Mouse (Mus musculus) kidney, postnatal 36 days (tissue): ENCODE measurements around the gene Adam17.
"Not testable (repeated sequence)": the region's sequence is repeated elsewhere in the genome, so short reads cannot be mapped to it uniquely, and the experiment has no call there.

Source experiments
- DNase-seq, 2 experiments: peaks; one replicate each; pipeline ENCODE4 v3.0.0; 2021 to 2022; ENCODE audit warnings: mixed read lengths in 2 of 2

Adam17 gene

DNA sequence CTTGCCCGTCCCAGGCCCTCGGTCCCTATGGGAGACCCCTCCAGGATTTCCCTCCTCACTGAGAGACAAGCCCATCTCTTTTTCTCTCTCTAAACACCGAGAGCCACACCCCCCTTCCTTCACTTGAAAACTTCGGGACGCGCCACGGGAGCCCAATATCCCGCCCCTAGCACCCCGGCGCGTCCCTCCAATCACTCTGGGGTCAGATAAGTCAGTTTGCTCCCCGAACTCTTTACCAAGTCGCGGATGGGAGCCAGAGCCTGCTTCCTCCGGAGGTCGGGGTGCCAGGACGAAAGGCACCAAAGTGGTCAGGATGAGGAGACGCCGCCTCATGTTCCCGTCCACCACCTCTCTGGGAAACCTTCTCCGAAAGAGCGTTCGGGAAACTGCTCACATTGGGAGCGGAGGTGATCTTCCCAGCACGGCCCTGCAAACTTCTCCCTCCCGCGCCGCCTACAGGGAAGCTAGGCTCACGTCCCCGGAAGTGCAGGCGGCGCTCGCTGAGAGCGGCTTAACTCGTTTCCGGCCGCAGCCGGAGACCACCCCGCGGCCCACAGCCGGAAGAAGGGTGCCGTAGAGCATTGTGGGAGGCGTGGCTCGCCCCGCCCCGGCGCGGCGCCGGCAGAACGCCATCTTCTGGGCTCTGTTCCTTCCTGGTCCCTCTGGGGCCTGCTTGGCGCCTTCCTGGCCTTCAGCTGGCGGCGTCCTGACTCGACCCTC, at the start of gene Adam17:
Gene Adam17, minus strand, starts transcription at position 533 of the 720 bp plus-strand sequence.
- DNase-seq: peak; percentile 96 to 97

DNA sequence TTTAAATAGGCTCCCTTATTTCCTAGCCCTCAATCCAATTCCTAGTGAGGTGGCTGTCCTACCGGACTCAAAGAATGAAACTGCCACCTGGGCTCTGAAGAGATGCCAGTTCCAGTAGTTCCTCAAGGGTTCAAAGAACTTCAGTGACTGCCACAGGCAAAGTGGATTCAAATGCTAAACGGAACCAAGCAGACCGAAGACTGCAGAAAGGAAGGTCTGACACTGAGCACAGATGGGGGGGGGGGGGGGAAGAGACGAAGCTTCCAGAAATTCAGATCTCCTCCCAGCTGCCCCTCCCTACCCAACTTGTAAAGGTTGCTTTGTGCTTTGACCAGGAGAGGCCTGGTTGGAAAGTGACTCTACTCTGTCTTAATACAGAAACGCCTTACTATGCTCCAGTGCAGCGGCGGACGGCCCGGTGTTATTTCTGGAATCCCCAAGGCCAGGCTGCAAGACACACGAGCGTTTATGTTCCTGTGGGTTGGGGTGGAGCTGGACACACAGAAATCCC, 45.2 kb upstream of the Adam17 start:
- DNase-seq: no peak

DNA sequence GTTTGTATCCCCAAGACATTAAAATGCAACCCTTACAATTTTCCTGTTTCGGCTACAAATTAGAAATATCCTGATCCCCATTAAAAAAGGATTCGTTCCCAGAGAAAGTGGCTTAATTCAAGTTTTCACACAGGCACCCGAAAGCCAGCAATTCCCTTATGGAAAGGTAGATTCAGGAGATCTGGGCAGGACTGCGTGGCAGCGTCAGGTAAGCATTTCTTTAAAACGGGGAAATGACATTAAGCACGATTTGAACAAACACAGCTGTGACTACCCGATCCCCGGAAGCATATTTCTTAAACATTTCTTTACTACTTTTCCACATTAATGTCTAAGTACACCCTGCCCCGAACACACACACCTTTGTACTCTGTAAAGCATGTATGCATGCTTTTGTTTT, 44.7 kb upstream of the Adam17 start:
- DNase-seq: no peak

DNA sequence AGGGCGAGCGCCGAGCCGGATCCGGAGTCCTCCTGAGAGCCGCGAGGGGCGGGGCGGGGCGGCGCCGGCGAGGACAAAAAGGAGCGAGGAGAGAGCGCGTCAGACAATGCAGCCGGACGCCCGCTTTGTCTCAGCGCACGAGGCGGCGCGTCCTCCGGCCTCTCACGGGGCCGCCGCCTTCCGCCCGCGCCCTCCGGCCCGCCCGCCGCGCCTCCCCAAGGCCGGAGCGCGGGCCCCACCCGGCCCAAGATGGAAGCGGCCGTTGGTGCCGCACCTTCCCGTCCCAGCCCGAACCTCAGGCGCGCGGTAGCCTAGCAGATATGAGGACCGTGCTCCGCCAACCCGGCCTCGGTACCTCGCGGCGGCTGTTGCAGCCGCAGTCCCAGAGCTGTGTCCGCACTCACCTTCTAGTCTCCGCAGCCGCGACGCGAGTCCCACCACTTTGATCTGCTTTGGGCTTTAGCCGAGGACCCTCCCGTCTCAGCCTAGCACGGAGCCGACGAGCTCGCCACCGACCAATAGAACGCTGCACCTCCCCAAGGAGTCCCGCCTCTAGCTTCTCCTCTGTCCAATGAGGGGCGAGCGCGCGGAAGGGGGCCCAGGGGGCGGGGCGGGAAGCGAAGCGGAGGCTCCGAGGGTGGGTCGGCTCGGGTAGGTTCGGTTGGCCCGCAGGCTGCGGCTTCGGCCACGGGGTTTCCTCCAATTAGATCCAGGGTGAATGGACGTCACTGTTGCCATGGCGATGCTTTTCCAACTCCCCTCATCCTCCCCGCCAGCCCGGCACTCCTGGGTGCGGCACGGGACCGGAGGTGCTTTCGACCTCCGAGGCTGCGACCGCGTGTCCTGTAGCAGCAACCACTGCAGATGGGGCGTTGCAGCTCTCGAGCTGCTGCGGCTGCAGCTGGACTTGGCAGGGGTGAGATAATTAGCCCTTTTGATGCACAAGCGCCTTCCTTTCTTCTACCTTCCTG, 44.0 kb upstream of the Adam17 start, which contains the start of gene Ywhaq:
Gene Ywhaq, minus strand, starts transcription at position 538 of the 971 bp plus-strand sequence.
- DNase-seq: peak; percentile 98 to 99

DNA sequence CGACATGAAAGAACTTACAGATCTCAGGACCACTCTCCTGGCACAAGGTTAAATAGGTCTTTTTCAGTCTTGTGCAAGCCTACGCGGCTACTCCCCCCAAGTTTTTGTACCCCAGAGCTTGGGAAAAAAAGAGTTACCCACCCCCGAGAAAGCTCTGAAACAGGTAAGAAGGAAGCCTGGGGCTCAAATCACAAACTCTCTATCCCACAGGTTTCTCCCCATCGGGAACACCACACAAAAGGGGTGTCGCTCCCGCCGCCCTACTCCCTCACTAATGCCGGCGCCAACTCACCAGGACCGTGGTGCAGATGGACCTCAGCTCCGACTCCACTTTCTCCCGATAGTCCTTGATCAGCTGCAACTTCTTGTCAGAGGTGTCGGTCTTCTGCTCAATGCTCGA, 43.1 kb upstream of the Adam17 start:
- peak in 1 of 2 experiments; percentile 19 for DNase-seq

DNA sequence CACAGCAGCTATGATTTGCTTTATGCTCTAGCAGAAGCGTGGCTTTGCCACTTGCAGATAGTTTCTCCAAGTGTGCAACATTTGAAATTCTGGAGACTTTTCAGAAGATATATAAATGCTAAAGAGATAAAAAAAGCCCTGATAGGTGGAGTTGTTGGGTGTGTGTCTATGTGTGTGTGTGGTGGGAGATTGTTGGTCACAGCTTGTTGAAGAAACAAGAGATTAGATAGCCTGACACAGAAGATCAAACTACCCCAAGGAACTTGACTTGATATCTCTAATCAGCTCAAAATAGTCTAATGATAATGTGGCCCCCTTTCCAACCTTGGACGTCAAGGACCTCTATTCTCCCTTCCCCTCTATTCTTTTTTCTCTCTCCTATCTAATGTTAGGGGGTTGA, 37.2 kb upstream of the Adam17 start:
- DNase-seq: no peak

DNA sequence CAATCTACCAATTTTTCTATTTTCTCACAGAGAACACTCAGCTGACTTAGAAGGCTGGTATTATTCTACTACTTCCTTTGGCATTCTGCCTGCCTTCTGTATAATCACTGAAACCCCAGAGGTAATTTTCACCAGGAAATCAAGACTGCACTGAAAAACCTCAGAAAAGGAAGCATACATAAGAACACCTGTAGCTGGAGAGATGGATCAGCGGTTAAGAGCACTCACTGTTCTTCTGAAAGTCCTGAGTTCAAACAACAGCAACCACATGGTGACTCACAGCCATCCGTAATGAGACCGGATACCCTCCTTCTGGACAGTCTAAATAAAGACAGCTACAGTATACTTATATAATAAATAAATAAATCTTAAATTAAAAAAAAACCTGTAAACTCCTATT, 36.2 kb upstream of the Adam17 start:
- DNase-seq: no peak

DNA sequence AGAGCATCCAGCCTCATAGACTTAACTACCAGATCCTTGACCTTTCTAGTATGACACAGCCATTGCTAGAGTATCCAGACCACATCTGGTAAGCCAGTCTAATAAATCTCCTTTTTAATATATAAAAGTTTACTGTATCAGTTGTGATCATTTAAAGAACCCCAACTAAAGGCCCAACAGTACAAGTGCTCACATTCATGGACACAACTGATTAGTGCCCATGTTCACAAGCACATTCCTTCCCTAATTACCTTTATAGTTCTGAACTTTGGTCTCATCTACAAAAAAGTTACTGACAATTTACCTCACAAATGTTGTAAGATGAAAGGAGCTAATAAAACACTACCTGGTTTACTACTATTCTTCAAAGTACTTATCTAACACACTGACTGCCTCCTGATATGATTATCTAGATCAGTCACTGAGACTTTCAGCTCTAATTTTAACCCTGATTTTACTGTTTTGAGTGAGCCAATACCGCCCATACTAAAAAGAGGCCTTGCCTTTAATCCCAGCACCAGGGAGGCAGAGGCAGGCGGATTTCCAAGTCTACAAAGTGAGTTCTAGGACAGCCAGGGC, 35.4 kb upstream of the Adam17 start:
- DNase-seq: no peak

DNA sequence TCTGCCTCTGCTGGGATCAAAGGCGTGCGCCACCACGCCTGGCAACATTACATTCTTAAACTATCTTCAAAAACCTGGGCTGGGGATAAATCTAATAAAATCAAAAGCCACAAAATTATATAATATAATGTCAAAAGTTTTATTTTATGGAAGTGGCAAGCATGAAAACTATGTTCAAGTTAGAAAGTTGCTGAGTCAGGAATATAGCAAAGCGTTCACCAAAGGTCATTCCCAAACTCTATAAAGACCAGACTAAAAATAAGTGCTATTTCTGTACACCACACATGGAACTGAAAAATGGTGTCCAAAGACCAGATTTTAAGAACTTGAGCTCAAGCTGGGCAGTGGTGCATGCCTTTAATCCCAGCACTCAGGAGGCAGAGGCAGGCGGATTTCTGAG, 29.3 kb upstream of the Adam17 start:
- DNase-seq: no peak

DNA sequence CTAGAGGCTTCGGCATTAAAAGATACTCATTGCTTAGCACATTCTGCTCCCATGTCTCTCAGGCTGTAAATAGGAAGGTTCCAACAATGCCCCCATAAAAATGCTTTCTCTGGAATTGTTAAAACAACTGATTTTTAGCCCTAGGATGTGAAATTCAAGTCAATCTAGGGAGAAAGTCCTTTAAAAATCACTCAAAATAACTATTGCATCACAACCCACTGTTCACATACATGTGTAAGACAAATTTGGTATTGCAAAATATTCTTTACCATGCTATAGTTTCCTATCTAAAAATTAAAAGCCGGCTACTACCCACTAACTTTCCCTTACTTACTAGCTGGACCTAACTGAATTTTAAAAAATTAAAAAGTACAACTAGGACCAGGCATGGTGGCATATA, 12.8 kb upstream of the Adam17 start:
- DNase-seq: no peak

DNA sequence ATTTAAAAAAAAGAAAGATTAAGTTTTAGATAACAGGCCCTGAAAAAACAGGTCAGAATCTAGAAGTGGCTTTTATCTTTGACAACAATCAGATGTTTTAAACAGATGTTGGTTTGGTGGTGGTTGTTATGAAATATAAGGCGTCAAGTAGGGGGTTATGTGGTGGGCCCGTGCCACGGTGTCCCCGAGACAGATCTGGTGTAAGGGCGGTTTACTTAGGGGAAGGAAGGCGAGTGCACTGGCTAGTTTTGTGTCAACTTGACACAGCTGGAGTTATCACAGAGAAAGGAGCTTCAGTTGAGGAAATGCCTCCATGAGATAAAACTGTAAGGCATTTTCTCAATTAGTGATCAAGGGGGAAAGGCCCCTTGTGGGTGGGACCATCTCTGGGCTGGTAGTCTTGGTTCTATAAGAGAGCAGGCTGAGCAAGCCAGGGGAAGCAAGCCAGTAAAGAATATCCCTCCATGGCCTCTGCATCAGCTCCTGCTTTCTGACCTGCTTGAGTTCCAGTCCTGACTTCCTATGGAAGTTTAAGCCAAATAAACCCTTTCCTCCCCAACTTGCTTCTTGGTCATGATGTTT, 5.4 kb upstream of the Adam17 start:
- DNase-seq: not testable (repeated sequence)

DNA sequence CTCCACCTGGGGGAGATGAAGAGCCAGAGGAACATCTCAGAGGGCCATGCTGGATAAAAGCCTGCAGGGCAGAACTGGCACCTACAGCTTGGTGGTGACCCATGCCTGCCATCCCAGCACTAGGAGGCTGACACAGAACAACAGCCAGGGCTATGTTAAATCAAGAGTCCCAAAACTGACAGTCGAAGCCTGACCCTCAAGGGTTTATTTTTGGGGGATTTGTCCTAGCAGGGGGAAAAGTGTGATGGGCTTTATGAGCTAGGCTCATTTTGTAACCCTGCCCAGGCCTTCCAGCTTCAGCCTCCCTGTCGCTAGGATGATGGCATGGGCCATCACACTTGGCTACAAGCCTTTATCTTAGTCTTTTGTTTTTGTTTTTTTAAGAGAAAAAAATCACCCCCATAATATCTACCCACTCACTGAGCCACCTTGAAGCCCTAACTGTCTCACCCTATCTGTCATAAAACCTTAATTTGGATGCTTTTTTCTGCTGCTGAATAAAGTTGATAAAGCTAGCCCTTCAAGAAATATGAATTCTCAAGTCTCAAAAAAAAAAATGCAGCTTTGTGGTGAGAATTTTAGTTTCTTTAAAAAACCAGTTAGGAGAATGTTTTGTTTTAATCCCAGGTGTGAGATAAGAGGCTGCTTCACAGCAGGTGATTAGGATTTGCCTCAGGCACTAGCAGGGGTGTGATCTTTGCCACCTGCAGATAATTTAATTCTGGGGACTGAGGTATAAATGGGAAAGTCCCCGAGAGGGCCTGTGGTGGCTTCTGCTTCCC, 2.1 kb upstream of the Adam17 start:
- no peak for DNase-seq

DNA sequence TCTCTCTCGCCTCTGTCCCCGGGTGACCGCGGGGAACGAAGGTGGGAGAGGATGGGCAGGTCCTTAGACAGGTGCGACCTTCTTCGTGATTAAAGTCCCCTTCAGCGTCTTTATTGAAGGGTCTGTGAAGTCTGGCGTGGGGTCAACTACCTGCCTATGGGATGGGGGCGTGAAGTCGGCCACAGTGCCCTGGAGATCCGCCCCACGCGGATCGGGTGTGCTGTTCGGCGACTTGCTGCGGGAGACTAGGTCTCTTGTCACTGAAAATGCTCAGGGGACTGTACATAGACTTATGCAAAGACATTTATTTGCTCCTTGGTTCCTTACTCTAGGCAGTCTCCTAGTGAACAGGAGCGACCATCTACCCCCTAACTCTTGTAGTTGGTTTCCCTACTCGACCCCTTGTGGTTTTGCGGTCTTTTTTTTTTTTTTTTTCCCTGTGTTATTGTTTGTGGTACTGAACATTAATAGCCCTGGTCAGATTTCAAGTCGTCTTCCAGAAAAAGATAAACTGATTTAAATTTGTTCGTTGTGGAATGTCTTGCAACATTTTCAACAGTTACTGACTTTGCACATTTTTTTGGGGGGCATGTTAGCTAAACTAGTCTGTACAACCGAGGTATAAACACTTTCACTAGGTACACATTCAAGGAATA, 516 bp upstream of the Adam17 start:
- no peak for DNase-seq

DNA sequence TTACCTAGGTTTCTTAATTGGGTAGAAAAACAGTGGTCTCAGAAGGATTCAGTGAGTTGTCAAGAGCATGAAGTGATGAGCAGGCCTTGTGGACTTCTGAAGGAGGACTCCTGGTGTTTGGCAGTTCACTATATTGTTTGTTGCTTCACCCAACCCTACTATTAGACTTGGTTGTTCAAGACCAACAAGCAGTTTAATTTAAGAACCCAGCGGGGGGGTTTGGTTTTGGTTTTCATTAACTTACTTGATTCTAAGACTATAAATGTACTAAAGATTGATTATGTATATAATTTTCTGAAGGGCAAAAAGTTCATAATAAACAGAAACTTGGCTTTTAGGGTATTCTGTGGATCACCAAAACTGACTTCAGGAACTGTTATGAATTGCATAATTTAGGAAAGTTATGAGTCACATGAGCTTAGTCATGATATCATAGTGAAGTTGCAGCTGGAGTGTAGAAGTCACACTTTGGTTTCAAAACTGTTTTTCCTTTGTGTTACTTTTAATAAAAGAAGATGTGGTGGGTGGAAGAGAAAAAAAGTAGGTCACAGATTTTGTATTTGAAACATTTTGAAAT, 3.3 kb downstream of the Adam17 start:
- no peak for DNase-seq

DNA sequence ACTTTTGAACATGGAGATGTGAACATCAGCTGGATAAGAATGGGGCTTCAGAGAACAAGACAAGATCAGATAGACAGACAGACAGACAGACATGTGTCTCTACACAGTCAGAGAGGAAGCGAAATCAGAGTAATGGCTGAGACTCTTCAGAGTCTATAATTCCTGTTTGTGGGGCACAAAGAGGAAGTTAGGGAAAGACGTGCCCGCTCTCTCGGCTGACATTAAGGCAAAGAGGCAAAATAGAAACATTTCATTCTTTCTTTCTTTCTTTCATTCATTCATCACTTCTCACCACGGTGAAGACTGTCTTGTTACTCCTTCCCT, 4.4 kb downstream of the Adam17 start:
- no peak for DNase-seq

DNA sequence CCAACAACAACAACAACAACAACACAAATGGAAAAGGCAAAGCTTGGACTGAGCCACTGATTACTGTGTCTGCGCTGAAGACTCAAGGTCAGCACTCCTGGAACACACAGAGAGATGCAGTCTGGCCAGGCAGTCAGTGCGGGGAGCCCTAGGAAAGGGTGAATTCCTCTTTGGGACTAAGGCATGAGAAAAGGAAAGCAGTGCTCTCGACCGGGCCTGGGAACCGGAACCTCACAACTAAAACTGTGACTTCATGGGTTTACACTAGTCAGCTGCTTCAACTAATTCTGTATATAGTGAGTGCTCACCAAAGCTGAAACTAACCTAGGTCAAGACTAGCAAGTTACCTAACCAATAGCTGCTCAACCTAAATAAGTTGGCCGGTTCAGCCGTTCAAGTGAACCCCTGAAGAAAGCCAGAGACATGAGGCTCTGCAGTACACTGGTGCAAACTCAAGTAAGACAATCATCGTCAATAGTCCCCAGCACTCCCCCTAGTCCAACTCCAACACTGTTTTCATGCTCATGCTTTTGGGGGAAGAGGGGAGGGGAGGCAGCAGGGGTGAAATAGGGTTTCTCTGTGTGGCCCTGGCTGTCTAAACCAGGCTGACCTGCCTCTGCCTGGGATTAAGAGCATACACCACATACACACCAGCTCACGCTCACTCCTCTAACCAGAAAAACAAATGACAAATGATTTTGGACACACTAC, 4.9 kb downstream of the Adam17 start:
- no peak for DNase-seq

DNA sequence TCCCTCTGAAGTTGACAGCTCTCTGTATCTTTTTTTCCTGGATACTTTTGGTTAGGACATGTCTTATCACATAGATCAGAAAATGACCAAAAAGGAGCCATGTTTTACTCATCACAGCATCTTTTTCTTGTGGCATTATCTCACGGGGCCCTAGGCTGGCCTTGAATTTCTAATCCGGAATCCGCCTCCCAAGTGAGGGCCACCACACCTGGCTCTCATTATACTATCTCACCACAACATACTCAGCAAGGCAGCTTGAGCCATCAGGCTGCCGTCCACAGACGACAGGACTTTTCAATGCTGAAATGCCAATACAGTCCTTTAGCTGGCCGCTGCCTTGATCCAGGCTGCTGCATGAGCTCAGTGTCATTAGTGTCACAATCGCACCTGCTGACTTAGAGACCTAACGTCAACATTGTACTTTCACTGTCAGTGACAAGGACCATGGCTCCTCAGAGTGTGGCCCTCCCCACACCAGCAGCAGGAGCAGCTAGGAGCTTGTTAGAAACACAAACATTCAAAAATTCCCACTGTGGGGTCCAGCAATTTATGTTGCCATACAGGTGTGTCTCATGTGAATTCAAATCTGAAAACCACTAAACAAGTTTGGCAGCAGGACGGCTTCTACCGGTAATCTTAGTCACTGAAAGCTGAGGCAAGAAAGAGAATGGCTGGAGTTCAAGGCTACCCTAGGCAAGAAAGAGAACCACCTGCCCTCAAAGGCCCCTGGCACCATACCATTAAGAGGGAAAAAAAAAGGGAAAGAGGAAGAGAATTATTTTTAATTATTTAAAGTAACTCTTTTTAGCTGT, 8.6 kb downstream of the Adam17 start:
- DNase-seq: no peak

DNA sequence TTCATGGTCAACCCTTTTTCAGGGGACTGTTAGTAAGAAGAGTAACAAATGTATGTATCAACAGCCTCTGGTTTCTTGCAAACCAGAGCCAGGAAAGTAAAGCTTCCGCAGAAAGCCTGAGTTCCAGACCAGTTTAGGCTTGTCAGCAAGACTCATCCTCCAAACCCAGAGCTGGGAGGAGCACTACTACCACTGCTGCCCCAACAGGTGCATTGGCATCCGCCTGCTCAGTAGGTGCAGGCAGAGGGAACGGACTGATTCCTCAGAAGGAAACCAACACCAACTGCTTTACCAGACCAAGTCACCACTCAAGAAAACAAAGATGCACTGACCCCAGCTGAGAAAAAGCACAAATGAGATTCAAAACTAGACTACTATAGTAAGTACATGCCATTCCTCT, 10.2 kb downstream of the Adam17 start:
- DNase-seq: no peak

DNA sequence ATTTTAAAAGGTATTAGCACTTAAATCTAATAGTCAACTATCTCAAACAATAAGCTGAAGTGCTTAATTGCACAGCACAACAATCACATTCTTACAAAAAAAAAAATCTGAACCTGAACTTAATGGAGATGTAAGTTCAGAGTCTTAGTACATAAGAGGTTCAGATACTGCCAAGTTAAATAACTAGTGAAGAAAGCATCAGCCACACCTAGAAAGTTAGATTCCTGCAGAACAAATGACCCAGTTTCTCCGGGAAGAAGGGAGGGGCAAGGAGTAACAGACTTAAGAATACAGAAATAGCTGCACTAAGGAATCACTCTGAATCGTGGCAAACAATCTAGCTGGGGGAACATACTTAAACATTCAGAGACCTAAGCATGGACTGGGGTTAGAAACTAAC, 10.7 kb downstream of the Adam17 start:
- no peak for DNase-seq

DNA sequence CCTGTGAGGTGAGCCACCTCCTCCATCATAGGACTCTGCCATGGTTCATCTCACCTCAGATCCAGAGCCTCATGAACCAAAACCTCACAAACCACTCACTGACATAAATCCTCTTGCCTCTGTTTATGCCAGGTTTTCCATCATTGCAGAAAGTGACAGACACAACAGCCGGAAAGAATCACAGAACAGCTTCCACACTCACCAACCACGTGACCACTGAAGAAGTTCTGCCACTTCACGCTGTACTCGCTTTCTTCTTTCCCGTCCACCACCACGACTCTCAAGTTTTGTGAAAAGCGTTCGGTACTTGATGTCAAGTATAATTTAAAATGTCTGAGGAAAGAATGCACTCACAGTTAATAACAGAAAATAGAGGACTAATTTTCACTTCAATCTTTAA, 19.8 kb downstream of the Adam17 start:
- DNase-seq: no peak
